ENCODE assay signal across 15 mouse cellular contexts in genomic region chr17:63164289-63164688, GRCm38 (mm10).
"Had no signal": no experiment of that assay in that cellular context is flagged by ENCODE, and none has a peak within 500 bp of the region (broad histone marks: within the 10 kb centered on the region; RNA-seq: fewer than 3 reads in every experiment).

No protein-coding gene starts in this region.

- H3K27ac ChIP-seq: macrophage; midbrain, embryonic 13.5 days; midbrain, embryonic 15.5 days; neural tube, embryonic 12.5 days; stomach, embryonic 15.5 days; stomach, postnatal 0 days had no signal

- H3K4me1 ChIP-seq: neural tube, embryonic 12.5 days; stomach, embryonic 15.5 days had no signal

- H3K36me3 ChIP-seq: midbrain, embryonic 13.5 days; midbrain, embryonic 15.5 days; neural tube, embryonic 12.5 days; stomach, embryonic 15.5 days had no signal

- H3K4me2 ChIP-seq: lung, embryonic 14.5 days; midbrain, embryonic 11.5 days; midbrain, embryonic 13.5 days; midbrain, embryonic 15.5 days; neural tube, embryonic 12.5 days; stomach, embryonic 15.5 days had no signal

- H3K9me3 ChIP-seq: midbrain, embryonic 13.5 days; midbrain, embryonic 15.5 days; neural tube, embryonic 12.5 days; stomach, embryonic 15.5 days had no signal

- DNase-seq: lung, adult 18-20 months; lung, embryonic 14.5 days; lung, postnatal 10 days; lung, postnatal 36 days; right cerebral cortex, postnatal 14 days; thymus, adult 2 months; thymus, postnatal 25 days; thymus, postnatal 4 days had no signal

- H3K27me3 ChIP-seq: midbrain, embryonic 13.5 days; midbrain, embryonic 15.5 days; stomach, embryonic 15.5 days had no signal

- ATAC-seq: midbrain, embryonic 13.5 days; midbrain, embryonic 15.5 days had no signal

- H3K9ac ChIP-seq: lung, embryonic 14.5 days; midbrain, embryonic 13.5 days; midbrain, embryonic 15.5 days; neural tube, embryonic 12.5 days; stomach, embryonic 15.5 days had no signal

- H3K4me3 ChIP-seq: midbrain, embryonic 13.5 days; midbrain, embryonic 15.5 days; neural tube, embryonic 12.5 days; stomach, embryonic 15.5 days had no signal
